Mouse (Mus musculus) megakaryocyte progenitor cell, adult 5-6 weeks (primary cell): Measurements from ENCODE around the gene Gpr22. TPM values are rescaled to one million over a fixed set of nuclear protein-coding genes. Genes with fewer than 3 reads are reported as not detected.

Experiments
- ATAC-seq: replicated peaks from 2 replicates; pipeline ENCODE4 v1.8.0; 2016; ENCODE audit warnings: mild to moderate bottlenecking, moderate TSS enrichment, inconsistent platforms; ENCODE audit not compliant: poor library complexity
- total RNA-seq, 2 experiments: library from RNA; stranded (forward) in 1 of 2; stranded (reverse) in 1 of 2; fragments of 157-497, 149-512 nt in 1 of 2; fragments of 200-1000 nt in 1 of 2; gene quantifications; 2 replicates each; pipeline versions ENCODE4 v1.2.3 to v1.2.4; 2015 to 2017

Gpr22 gene
- total RNA-seq (2015), result not detected in 2 replicates
- 0.04 TPM in 1 of 2 replicates, not detected in the other for total RNA-seq (2017)

- no peak for ATAC-seq
These were observed at the start of gene Gpr22 for GRCm38 (mm10) chr12:31713600-31713999. Gpr22 (minus strand) TSS chr12:31713947.

DNA sequence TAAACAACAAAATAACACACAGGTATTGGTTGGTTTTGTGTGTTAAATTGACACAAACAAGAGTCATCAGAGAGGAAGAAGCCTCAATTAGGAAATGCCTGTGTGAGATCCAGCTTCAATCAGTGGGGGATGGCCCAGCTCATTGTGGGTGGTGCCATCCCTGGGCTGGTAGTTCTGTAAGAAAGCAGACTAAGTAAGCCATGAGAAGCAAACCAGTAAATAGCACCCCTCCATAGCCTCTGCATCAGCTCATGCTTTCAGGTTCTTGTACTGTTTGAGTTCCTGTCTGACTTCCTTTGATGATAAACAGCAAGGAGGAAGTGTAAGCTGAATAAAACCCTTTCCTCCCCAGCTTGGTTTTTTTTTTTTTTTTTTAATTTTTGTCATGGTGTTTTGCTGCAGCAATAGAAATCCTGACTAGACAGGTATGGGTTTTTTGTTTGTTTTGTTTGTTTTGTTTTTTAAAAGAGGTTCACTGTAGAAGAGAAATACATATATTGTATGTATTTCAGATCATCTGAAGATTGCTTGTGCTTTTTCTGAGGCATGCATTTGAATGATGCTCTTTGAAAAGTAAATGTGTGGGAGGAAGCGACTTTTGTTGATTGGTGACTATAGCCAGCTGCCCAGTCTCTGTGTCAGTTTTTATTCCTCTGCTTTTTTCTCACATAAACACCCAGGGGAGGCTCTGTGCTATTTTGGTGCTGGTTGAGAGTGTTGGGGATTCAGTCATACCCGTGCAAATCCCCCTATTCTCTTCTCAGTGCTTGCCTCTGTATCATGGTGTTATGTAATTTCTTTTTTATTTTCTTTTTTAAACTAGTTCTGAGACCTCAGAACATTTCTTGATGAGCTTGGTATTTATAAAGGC, 42.4 kb upstream of the Gpr22 start:
- no peak for ATAC-seq

- no peak for ATAC-seq
These were observed 40.7 kb upstream of the Gpr22 start for GRCm38 (mm10) chr12:31754465-31754864.

DNA sequence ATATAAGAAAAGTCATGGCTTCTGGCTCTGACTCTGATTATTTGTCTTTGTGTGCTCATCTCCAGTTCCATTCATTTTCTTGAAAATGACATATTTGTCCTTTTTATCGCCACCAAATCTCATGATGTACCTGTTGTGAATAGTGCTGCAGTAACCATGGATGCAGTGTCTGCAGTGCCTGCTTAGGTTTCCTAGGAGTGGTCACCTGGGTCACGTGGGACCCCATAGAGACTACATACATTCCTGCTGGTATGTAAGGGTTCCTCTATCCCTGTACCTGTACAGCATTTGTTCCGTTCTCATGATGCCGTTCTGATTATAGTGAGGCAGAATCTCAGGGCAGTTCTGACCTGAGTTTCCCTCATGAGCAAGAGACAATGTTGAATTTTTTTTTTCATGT, 36.1 kb upstream of the Gpr22 start:
- ATAC-seq, result no peak

GRCm38 (mm10) chr12:31747301-31747700, 33.6 kb upstream of the Gpr22 start:
- no peak for ATAC-seq

DNA sequence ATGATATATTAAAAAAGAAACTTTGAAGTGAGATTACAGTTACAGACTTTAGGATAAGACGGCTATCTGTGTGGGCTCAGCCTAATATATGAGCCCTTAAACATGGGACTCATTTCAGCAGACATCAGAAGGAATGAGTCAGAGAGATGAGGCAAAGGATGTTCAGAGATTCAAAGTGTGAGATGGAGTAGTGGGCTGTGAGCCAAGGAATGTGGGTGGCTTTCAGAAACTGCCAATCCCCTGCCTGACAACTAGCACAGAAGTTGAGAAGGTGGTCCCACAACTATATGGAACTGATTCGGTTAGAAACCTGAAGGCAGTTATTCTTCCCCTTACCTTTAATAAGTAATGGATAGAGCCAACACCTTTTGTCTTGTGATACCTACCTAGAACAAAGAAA, 20.9 kb upstream of the Gpr22 start:
- no peak for ATAC-seq

DNA sequence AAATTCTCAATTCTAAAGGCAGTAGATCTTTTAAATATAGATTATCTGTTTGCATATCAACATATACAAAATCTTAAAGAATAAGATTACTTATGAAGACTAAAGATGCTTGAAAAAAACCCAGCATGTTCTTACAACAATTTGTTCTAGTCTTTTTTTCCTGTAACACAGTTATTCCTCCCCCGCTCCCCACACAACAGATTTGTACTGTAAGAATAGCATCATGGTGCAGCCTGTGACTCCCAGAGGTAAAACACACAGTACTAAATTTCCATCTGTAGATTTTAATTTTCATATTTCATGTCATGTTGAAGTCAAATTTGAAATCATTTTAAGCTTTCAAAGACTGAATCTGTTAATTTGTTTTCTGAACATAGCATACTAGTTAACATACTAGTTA, 16.4 kb upstream of the Gpr22 start:
- ATAC-seq, result no peak

DNA sequence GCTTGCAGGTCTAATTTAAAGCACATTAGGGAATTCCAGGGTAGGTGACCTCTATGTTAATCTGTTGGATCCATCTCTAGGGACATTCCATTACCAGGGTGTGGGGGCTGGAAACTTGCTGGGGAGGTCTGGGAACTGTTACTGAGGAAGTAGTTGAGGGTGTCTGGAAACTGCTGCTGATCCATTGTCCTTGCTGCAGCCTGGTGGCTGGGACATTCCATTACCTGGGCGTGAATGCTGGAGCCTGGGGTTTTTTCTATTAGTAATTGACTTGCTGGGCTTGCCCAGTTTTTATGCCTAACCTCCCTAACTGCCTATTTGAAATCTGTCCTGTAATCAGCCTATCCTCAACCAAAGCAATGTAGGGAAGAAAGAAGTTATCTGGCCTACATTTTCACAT, 13.0 kb upstream of the Gpr22 start:
- ATAC-seq, result no peak

- no peak for ATAC-seq
These were observed 11.9 kb upstream of the Gpr22 start for GRCm38 (mm10) chr12:31725511-31726275.

GRCm38 (mm10) chr12:31724576-31724975, 10.8 kb upstream of the Gpr22 start:
- no peak for ATAC-seq

- peak; percentile 80 for ATAC-seq
These were observed 6.0 kb upstream of the Gpr22 start for GRCm38 (mm10) chr12:31719586-31720275.

DNA sequence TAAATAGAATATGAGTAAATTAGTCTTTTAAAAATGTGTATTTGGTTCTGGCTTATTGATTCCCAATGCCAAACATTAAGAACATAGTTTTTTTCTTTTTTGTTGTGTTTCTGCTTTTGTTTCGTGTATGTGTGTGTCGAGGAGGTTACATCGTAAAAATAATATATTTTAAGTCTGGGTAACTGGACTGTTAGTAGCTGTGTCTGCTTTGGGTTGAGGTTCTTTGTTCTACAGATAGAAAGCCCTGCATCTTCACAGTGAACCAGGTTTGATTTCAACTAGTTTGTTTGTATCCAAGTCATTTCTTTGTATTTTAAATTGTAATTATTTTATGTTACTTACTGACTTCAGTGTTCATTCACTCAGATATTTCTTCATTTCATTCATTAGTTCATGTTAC, 323 bp upstream of the Gpr22 start:
- no peak for ATAC-seq

DNA sequence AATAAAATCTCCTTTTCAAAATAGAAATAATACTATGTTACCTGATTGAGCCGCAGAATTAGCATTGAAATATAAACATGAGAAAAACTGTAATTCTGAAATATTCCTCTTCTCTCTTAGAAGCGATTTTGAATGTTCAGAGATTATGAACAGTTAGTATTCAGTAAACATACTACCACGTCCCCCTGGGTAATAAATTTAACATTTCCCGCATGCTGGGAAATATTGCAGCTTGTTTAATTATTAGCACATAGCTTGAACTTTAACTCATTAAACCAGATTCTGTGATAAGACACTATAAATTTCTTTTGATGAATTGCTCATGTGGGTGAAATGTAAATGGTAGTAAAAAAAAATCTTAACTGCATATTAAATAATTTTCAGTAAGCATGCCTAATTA, 1.0 kb downstream of the Gpr22 start:
- no peak for ATAC-seq

DNA sequence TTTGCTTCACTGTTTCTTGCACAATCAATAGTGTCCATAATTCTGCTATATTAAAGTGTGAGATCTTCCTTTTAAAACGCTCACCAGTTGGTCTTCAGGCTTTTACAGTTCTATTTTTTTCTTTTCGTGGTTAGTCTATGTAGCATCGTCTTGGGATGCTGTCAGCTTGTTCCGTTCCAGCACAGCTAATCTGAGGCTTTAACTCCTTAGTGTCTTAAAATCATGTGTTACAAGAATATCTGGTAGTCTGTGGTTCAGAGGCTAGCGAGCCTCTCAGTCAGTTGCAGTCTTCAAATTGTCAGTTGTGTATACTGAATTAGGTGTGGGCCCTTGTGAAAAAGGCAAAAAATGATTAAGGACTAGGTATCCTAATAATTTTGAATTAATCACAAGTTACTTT, 1.5 kb downstream of the Gpr22 start:
- no peak for ATAC-seq

DNA sequence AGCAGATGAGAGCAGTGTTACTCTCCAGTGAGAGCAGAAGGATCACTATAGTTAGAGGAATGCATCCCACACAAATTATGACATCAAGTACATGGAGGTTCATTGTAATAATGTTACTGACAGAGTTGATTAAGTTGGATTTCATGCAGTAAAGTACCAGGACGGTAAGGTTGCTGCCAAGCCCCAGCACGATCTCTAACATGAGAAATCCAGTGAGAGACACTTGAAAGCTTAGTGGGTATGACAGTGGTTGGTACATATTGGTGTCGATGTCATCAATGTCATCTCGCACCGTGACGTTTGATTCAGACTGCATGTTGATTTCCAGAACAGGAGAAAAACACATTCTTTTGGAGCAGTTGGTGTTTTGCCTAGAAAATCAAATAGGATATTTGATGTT, 4.1 kb downstream of the Gpr22 start:
- ATAC-seq, result no peak

- ATAC-seq, result no peak
These were observed 6.2 kb downstream of the Gpr22 start for GRCm38 (mm10) chr12:31707531-31707930.

- ATAC-seq, result no peak
These were observed 7.6 kb downstream of the Gpr22 start for GRCm38 (mm10) chr12:31706168-31706567.

DNA sequence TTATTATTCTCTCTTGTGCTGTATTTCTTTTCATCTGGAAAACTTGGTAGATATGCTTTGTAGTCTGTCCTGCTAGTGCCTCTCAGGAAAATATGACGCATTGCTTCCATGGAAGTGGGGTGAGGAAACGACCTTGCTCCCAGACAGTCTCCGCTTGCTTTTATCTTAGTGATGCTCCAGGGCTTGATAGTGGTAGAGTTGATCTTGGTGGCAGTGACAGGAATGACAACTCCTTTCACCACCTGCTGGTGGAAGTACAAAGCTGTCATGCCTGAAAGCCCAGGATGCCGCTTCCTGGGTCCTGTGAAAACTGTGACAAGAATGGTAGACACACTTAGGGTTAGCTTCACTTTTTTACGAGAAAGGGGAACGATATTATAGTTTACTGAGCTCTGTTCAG, 9.8 kb downstream of the Gpr22 start:
- ATAC-seq, result 0 out of 2 replicates have a peak, but pooled peaks have one; percentile 31

DNA sequence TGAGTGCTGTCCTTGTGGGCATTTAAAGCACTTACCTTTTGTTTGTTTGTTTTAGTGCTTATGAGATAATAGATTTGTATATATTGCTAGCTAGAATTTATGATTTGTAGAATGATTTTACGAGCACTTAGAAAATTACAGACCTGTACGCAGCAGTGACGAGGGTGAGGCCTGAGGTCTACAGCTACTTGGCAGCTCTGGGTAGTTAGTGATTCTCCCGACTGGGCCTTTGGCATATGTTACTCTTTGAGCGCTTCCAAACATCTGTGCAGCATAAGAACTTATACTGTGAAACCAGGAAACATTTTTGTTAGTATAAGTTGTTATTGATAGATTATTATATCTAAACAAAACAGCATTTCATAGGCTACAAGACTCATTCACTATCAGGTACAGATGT, 12.3 kb downstream of the Gpr22 start:
- ATAC-seq, result no peak

- no peak for ATAC-seq
These were observed 13.0 kb downstream of the Gpr22 start for GRCm38 (mm10) chr12:31700623-31701347.

GRCm38 (mm10) chr12:31693278-31693677, 20.5 kb downstream of the Gpr22 start:
- ATAC-seq, result peak; percentile 42
